9 mouse cellular contexts compared by ENCODE assay signal in the genomic region with DNA sequence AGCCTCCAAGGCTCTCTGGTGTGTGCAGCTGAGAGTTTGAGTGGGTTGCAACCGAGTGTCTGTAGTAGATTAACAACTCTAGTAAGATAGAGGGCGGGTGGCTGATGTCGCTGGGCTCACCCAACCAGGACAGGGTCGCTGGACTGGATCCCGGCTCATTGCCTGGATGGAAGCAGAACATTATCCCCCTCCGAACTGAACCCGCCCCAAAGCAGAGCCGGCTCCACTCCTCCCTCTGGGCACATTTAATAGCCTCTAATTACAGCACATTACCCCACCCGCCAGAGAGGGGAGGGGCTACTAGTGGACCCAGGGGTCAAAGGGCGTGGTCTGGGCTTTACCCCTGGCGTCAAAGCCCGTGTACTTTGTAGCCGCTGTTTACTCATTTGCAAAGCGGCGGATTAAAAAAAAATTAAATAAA. TPM values are rescaled to one million over a fixed set of nuclear protein-coding genes. Genes with fewer than 3 reads are reported as not detected.
DNase-seq lines count a peak whose midpoint lies in the region; ATAC-seq and TF ChIP-seq lines count a peak whose summit lies in the region.
"Had no signal": no experiment of that assay in that cellular context is flagged by ENCODE, and none has a peak within 500 bp of the region (broad histone marks: within the 10 kb centered on the region; RNA-seq: fewer than 3 reads in every experiment).

No protein-coding gene starts in this region.

- no peaks in the 10 kb centered on the region for H3K27me3 ChIP-seq in stomach, embryonic 15.5 days (replicated peaks)

- no peak for ATAC-seq in stomach, embryonic 15.5 days (ENCODE audit: insufficient read depth, low FRiP score, low read depth)

- H3K9me3 ChIP-seq in stomach, embryonic 15.5 days: no peaks in the 10 kb centered on the region

- no peaks in the 10 kb centered on the region for H3K36me3 ChIP-seq in stomach, embryonic 15.5 days

- no peak overlapping the region for H3K9ac ChIP-seq in stomach, embryonic 15.5 days

- 13% methylated on average over 15 of the region's 15 CpGs for WGBS in lung, adult 2 months
- WGBS in stomach, embryonic 15.5 days: 13% methylated on average over 15 of the region's 15 CpGs

- DNase-seq in left cerebral cortex, postnatal 4 days: peak; percentile 30
- no peak for DNase-seq in left cerebral cortex, adult 18-20 months (ENCODE audit: low spot score in 2 of 2)
- DNase-seq in cerebellum, adult 8-10 months: peak; percentile 48
- peak; percentile 70 for DNase-seq in gastrocnemius, postnatal 25 days
- peak; percentile 85 for DNase-seq in kidney, adult 18-20 months
- DNase-seq in lung, adult 2 months: peak; percentile 54
- DNase-seq in layer of hippocampus, adult 8-10 months (ENCODE audit: low spot score in 2 of 2): no peak

- no peak for TF ChIP-seq CTCF in lung, adult 2 months (IDR thresholded peaks at IDR 0.05; ENCODE audit: insufficient read depth, low read length)

- peak overlapping the region; percentile 74 for H3K4me2 ChIP-seq in stomach, embryonic 15.5 days

- intact Hi-C loops in left cerebral cortex, postnatal 4 days (cut with DNase I): no loop called here

- no peak overlapping the region for H3K4me3 ChIP-seq in lung, adult 2 months (replicated peaks; ENCODE audit: extremely low read depth, low read depth, low read length)
- H3K4me3 ChIP-seq in stomach, embryonic 15.5 days (replicated peaks): peak overlapping the region; percentile 55; the same call in 1 of the 2 replicates

- TF ChIP-seq POLR2A in lung, adult 2 months (IDR thresholded peaks at IDR 0.05; ENCODE audit: borderline replicate concordance, extremely low read depth, low read depth, low read length): no peak

- H3K4me1 ChIP-seq in lung, adult 2 months (ENCODE audit: control insufficient read depth, insufficient read depth, low read length): peaks cover 24% of the 10 kb centered on the region
- peaks cover 27% of the 10 kb centered on the region for H3K4me1 ChIP-seq in stomach, embryonic 15.5 days

- peak overlapping the region; percentile 92 for H3K27ac ChIP-seq in stomach, embryonic 15.5 days

RNA-seq across cellular contexts. Expression of a gene that starts 1.1 kb away (rescaled TPM):
- 10 to 100 TPM; 28.3 to 32.5 TPM for total RNA-seq in left cerebral cortex, postnatal 4 days (2021)
- 1 to 10 TPM; 9.6 to 9.7 TPM for total RNA-seq in left cerebral cortex, adult 18-20 months (2021)
- total RNA-seq in gastrocnemius, postnatal 25 days (2021): 1 to 10 TPM; 1.1 to 1.3 TPM
- polyA plus RNA-seq in lung, adult 2 months (2012; rRNA removed): 9.5 and 10.5 TPM in 2 replicates
- polyA plus RNA-seq in stomach, embryonic 15.5 days (2015; fragmentation: Nextera tagmentation; extraction: Ambion mirVana): 46.3 and 51.1 TPM in 2 replicates
- 10 to 100 TPM; 10.9 to 11.6 (median 11.3) TPM for total RNA-seq in layer of hippocampus, adult 8-10 months (2022)

RNA-seq across cellular contexts. Expression of a gene that starts 10.8 kb away (rescaled TPM):
- 10 to 100 TPM; 12.5 to 13.5 TPM for total RNA-seq in left cerebral cortex, postnatal 4 days (2021)
- 100 to 1,000 TPM; 119 to 130 TPM for total RNA-seq in left cerebral cortex, adult 18-20 months (2021)
- total RNA-seq in gastrocnemius, postnatal 25 days (2021): 1 to 10 TPM; 5.1 to 6.9 TPM
- 80.8 and 125 TPM in 2 replicates for polyA plus RNA-seq in lung, adult 2 months (2012; rRNA removed)
- polyA plus RNA-seq in stomach, embryonic 15.5 days (2015; fragmentation: Nextera tagmentation; extraction: Ambion mirVana): 33.4 and 49.6 TPM in 2 replicates
- total RNA-seq in layer of hippocampus, adult 8-10 months (2022): 10 to 100 TPM; 61.1 to 79.5 (median 75.6) TPM

RNA-seq across cellular contexts. Expression of a gene that starts 19.8 kb away (rescaled TPM):
- total RNA-seq in left cerebral cortex, postnatal 4 days (2021): 10 to 100 TPM; 41.1 to 42.1 TPM
- 10 to 100 TPM; 45.8 to 59.8 TPM for total RNA-seq in left cerebral cortex, adult 18-20 months (2021)
- total RNA-seq in gastrocnemius, postnatal 25 days (2021): 10 to 100 TPM; 22.2 to 24.7 TPM
- polyA plus RNA-seq in lung, adult 2 months (2012; rRNA removed): 27.4 and 30.4 TPM in 2 replicates
- 112 and 113 TPM in 2 replicates for polyA plus RNA-seq in stomach, embryonic 15.5 days (2015; fragmentation: Nextera tagmentation; extraction: Ambion mirVana)
- total RNA-seq in layer of hippocampus, adult 8-10 months (2022): 10 to 100 TPM; 36.2 to 46.2 (median 41.2) TPM

RNA-seq across cellular contexts. Expression of a gene that starts 19.9 kb away (rescaled TPM):
- total RNA-seq in left cerebral cortex, postnatal 4 days (2021): 100 to 1,000 TPM; 665 to 681 TPM
- total RNA-seq in left cerebral cortex, adult 18-20 months (2021): 100 to 1,000 TPM; 338 to 344 TPM
- 100 to 1,000 TPM; 192 to 200 TPM for total RNA-seq in gastrocnemius, postnatal 25 days (2021)
- polyA plus RNA-seq in lung, adult 2 months (2012; rRNA removed): 93.2 and 117 TPM in 2 replicates
- polyA plus RNA-seq in stomach, embryonic 15.5 days (2015; fragmentation: Nextera tagmentation; extraction: Ambion mirVana): 637 and 677 TPM in 2 replicates
- 100 to 1,000 TPM; 328 to 367 (median 342) TPM for total RNA-seq in layer of hippocampus, adult 8-10 months (2022)

RNA-seq across cellular contexts. Expression of a gene that starts 20.1 kb away (rescaled TPM):
- total RNA-seq in left cerebral cortex, postnatal 4 days (2021): not detected
- not detected for total RNA-seq in left cerebral cortex, adult 18-20 months (2021)
- not detected for total RNA-seq in gastrocnemius, postnatal 25 days (2021)
- polyA plus RNA-seq in lung, adult 2 months (2012; rRNA removed): not detected in 2 replicates
- polyA plus RNA-seq in stomach, embryonic 15.5 days (2015; fragmentation: Nextera tagmentation; extraction: Ambion mirVana): not detected in 2 replicates
- total RNA-seq in layer of hippocampus, adult 8-10 months (2022): not detected
- total RNA-seq: left cerebral cortex, postnatal 10 days had no signal

Comparison
In these comparisons a context has a peak if more than half of its experiments do, and no peak if none do; other contexts are left out.
1. DNase-seq: peak in left cerebral cortex, postnatal 4 days (single experiment), cerebellum, adult 8-10 months (single experiment), gastrocnemius, postnatal 25 days (single experiment), kidney, adult 18-20 months (single experiment) and lung, adult 2 months (single experiment); none in left cerebral cortex, adult 18-20 months (0 of 2) and layer of hippocampus, adult 8-10 months (0 of 2).
2. RNA of a gene that starts 10.8 kb away (total RNA-seq): 119 to 130 TPM in left cerebral cortex, adult 18-20 months and 61.1 to 79.5 TPM in layer of hippocampus, adult 8-10 months; 12.5 to 13.5 TPM in left cerebral cortex, postnatal 4 days and 5.1 to 6.9 TPM in gastrocnemius, postnatal 25 days; every median in the first group is over 4 times any median in the second.
3. RNA of a gene that starts 1.1 kb away (total RNA-seq): 28.3 to 32.5 TPM in left cerebral cortex, postnatal 4 days, 10.9 to 11.6 TPM in layer of hippocampus, adult 8-10 months and 9.6 to 9.7 TPM in left cerebral cortex, adult 18-20 months; 1.1 to 1.3 TPM in gastrocnemius, postnatal 25 days; every median in the first group is over 4 times any median in the second.